Mouse (Mus musculus): Measurements from ENCODE around the gene Pold4. TPM values are rescaled to one million over a fixed set of nuclear protein-coding genes. Genes with fewer than 3 reads are reported as not detected.
A peak's percentile ranks its signal among the peaks of the same experiment; 100 is the strongest.

Pold4 gene
- total and polyA plus RNA-seq, 3 experiments: 36.8 to 76.4 (median 53.4) TPM

DNA sequence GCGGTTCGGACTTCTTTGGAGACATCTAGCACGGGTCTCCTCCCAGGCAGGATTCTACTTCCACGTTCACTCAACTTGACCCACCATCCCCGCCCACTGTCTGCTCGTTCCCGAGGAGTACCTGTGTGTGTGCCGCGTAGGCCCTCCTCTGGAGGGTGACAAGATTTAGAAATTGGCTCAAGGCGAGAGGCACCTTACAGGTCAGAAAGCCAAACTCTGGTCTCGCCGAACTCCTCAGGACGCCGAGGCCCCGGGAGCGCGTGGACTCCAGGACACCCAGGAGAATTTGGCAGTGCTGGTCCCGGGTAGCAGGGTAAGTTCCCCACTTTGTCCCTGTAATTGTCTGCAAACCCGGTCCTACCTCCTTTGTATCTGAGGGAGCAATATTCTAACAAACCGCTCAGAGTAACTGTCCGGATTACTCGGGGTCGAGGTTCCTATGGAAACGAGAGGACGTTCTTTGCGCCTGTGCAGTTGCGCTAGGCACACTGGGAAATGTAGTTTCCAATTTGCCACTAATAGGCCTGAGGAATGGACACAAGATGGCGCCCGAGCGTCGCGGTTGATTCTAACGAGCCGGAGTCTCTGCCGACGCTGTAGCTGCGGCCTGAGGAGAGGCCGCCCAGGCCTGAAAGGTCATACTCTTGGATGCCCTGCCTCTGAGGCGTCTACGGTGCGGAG lies 25.7 kb downstream of the Pold4 start:
- H3K27me3 ChIP-seq (replicated peaks): peaks cover 2% of the 10 kb centered on the region
- H3K9me3 ChIP-seq (replicated peaks; ENCODE audit: low read length): peaks cover 2% of the 10 kb centered on the region
- peak overlapping the region; percentile 38; the same call in 1 of the 2 replicates for H3K27ac ChIP-seq (ENCODE audit: insufficient read depth, low read depth)
- peak overlapping the region; percentile 83 for H3K4me2 ChIP-seq (ENCODE audit: insufficient read depth, low read depth, poor library complexity, severe bottlenecking)
- in situ Hi-C loops (cut with MboI; ENCODE audit: low pct_ligation_motif_present, low pct_unique_long_range_greater_than_20kb, low sequenced_read_pairs): loop anchor here (5.0 to 10.0 kb wide), 2 partner anchors 50 to 167 kb away; partner anchors contain the start of gene Grk2
- no peaks in the 10 kb centered on the region for H3K79me2 ChIP-seq (replicated peaks; ENCODE audit: control insufficient read depth, extremely low read depth, insufficient read depth, poor library complexity, severe bottlenecking)
- dilution Hi-C loops (cut with MboI; ENCODE audit: extremely low pct_ligation_motif_present, extremely low pct_unique_long_range_greater_than_20kb, low sequenced_read_pairs): no loop called here
- peak; percentile 98 for DNase-seq (ENCODE audit: extremely low read depth)
- TF ChIP-seq RCOR1 (conservative IDR thresholded peaks at IDR 0.05; ENCODE audit: low read depth, low read length) (no peak), SMC3 (IDR thresholded peaks at IDR 0.05; ENCODE audit: low read depth, low read length) (peak; percentile 99), RAD21 (IDR thresholded peaks at IDR 0.05; ENCODE audit: low read depth, low read length) (no peak; the same call in none of the 2 replicates), GABPA (IDR thresholded peaks at IDR 0.05; ENCODE audit: insufficient replicate concordance, low read depth, low read length) (peak; percentile 75; the same call in 1 of the 2 replicates), IRF4 (IDR thresholded peaks at IDR 0.05; ENCODE audit: low read depth, low read length) (peak; percentile 42), ETS1 (conservative IDR thresholded peaks at IDR 0.05; ENCODE audit: low read depth, low read length) (no peak), ZMIZ1 (IDR thresholded peaks at IDR 0.05; ENCODE audit: low read depth, low read length) (peak; percentile 5; the same call in 1 of the 2 replicates), BHLHE40 (IDR thresholded peaks at IDR 0.05; ENCODE audit: low read depth, low read length) (no peak), MEF2A (IDR thresholded peaks at IDR 0.05; ENCODE audit: borderline replicate concordance, low read depth, low read length) (peak; percentile 66; the same call in 1 of the 2 replicates), MXI1 (IDR thresholded peaks at IDR 0.05; ENCODE audit: low read depth, low read length) (peak; percentile 89), SIN3A (IDR thresholded peaks at IDR 0.05; ENCODE audit: low read length) (peak; percentile 95), NRF1 (IDR thresholded peaks at IDR 0.05; ENCODE audit: low read depth, low read length) (peak; percentile 91), TBP (conservative IDR thresholded peaks at IDR 0.05; ENCODE audit: low read depth, low read length) (peak; percentile 78; the same call in 1 of the 2 replicates), ELF1 (IDR thresholded peaks at IDR 0.05; ENCODE audit: low read depth, low read length) (peak; percentile 63), ZC3H11A (IDR thresholded peaks at IDR 0.05; ENCODE audit: low read depth, low read length) (peak; percentile 94), HCFC1 (IDR thresholded peaks at IDR 0.05; ENCODE audit: low read depth, low read length) (peak; percentile 100), POLR2A (IDR thresholded peaks at IDR 0.05; ENCODE audit: low read depth, low read length) (peak; percentile 45; the same call in 1 of the 2 replicates), CTCF (conservative IDR thresholded peaks at IDR 0.05 in 1 of 2, IDR thresholded peaks at IDR 0.05 in 1 of 2; ENCODE audit: low read depth in 2 of 2, low read length in 2 of 2) (peak; percentile 42 to 99; a peak in 3 of 4 replicates), ZNF384 (IDR thresholded peaks at IDR 0.05; ENCODE audit: low read depth, low read length) (peak; percentile 48; the same call in 1 of the 2 replicates), MYC (IDR thresholded peaks at IDR 0.05; ENCODE audit: low read depth, low read length) (0 out of 2 replicates have a peak, but pooled peaks have one; percentile 9), KAT2A (IDR thresholded peaks at IDR 0.05; ENCODE audit: insufficient replicate concordance, low read length) (peak; percentile 97; the same call in 1 of the 2 replicates), MAX (IDR thresholded peaks at IDR 0.05; ENCODE audit: low read length) (peak; percentile 8; the same call in 1 of the 2 replicates), NELFE (IDR thresholded peaks at IDR 0.05; ENCODE audit: low read depth, low read length) (no peak), EP300 (IDR thresholded peaks at IDR 0.05; ENCODE audit: low read length) (no peak), UBTF (IDR thresholded peaks at IDR 0.05; ENCODE audit: low read depth, low read length) (no peak), TCF12 (IDR thresholded peaks at IDR 0.05; ENCODE audit: low read depth, low read length) (peak; percentile 74), MAZ (IDR thresholded peaks at IDR 0.05; ENCODE audit: low read depth, low read length) (0 out of 2 replicates have a peak, but pooled peaks have one; percentile 39)
- peaks cover 6 to 7% of the 10 kb centered on the region in 2 experiments for H3K36me3 ChIP-seq (replicated peaks in 1 of 2; ENCODE audit: control insufficient read depth in 1 of 2, insufficient read depth in 1 of 2, low read length in 1 of 2)
- H3K4me3 ChIP-seq (replicated peaks in 1 of 3; ENCODE audit: low read depth in 2 of 3, low read length in 2 of 3, poor library complexity in 1 of 3): peak overlapping the region; percentile 77 to 82 (median 82)
- peaks cover 9 to 38% of the 10 kb centered on the region in 2 experiments for H3K4me1 ChIP-seq (ENCODE audit: control insufficient read depth in 1 of 2, insufficient read depth in 2 of 2)
- H3K9ac ChIP-seq (ENCODE audit: insufficient read depth, low read depth): peak overlapping the region; percentile 61

Data from CH12.LX (cell line).